Mouse (Mus musculus) lung, postnatal 0 days (tissue): ENCODE data around the gene Lrcol1.

Experiments
- CTCF ChIP-seq: IDR thresholded peaks from 2 replicates; pipeline ENCODE4 v1.5.1; 2016; ENCODE audit warnings: antibody characterized with exemption, mild to moderate bottlenecking
- EP300 ChIP-seq: IDR thresholded peaks from 2 replicates; pipeline ENCODE4 v1.6.1; 2016; ENCODE audit warnings: antibody characterized with exemption, mild to moderate bottlenecking, control low read depth

- TF ChIP-seq EP300: no peak
- no peak for TF ChIP-seq CTCF
Observed at GRCm38 (mm10) chr5:110384491-110384890, 40.0 kb downstream of the Lrcol1 start.
